Mouse (Mus musculus): ENCODE results near the gene Ankar.

GRCm38 (mm10) chr1:72736397-72737125 is 36.2 kb upstream of the Ankar start:
- TF ChIP-seq GATA1 (IDR thresholded peaks at IDR 0.05; ENCODE audit: low read length) (no peak), TAL1 (IDR thresholded peaks at IDR 0.05; ENCODE audit: low read length) (no peak)

Measured in erythroblast, embryonic 14.5 days (primary cell).